Mouse (Mus musculus): ENCODE results near the gene Smad3. TPM values are rescaled to one million over a fixed set of nuclear protein-coding genes. Genes with fewer than 3 reads are reported as not detected.

Smad3 gene
- total RNA-seq, 2 experiments from 2014 or later: 55.3 to 67.5 TPM

GRCm38 (mm10) chr9:63614018-63614985, 143.5 kb downstream of the Smad3 start:
- intact Hi-C loops (cut with DNase I): no loop called here

GRCm38 (mm10) chr9:63613569-63613968, 144.2 kb downstream of the Smad3 start:
- no peak for DNase-seq (ENCODE audit: low spot score in 2 of 2)
- intact Hi-C loops (cut with DNase I): no loop called here

More at GRCm38 (mm10) chr9:63614018-63614985, 143.5 kb downstream of the Smad3 start:
- DNase-seq (ENCODE audit: low spot score in 2 of 2): no peak

GRCm38 (mm10) chr9:63612565-63613515, 145.0 kb downstream of the Smad3 start:
- intact Hi-C loops (cut with DNase I): no loop called here
- DNase-seq (ENCODE audit: low spot score in 2 of 2): no peak

DNA sequence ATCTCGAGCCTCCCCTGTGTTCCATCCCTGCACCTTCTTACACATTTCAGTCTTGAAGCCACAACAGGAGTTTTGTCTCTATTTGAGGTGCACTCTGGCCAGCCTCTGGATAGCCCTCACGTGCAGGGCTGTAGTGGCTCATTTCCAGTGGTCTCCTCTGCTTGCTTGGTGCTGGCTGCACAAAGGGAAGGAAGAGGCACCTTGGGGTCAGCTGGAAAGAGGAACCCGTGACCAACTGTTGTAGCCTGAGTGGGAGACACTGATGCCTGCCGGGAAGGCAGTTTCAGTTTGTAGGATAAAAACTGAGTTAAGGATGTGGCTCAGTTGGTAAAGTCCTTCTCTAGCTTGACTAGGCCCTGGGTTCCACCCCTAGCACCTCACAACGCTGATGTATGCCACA, 145.8 kb downstream of the Smad3 start:
- no peak for DNase-seq (ENCODE audit: low spot score in 2 of 2)
- intact Hi-C loops (cut with DNase I): no loop called here

GRCm38 (mm10) chr9:63610841-63611366, 146.9 kb downstream of the Smad3 start:
- DNase-seq (ENCODE audit: low spot score in 2 of 2): peak in 1 of 2 experiments; percentile 57
- intact Hi-C loops (cut with DNase I): no loop called here

DNA sequence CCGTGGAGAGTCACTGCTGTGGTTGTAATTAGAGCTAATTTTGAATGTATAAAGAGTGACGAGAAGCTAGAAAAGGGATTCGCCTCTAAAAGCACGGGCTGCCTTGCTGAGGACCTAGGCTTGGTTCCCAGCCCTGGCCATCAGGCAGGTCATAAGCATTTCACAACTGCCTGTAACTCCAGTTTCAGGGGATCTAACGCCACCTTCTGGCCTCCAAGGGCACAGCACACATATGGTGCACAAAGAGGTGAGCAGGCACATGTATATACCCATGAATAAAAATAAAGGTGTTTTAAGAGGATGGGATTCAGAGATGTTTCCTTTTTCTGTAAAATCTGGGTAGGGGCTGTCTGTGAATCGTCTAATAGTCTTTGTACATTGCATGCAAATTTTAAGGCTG, 147.6 kb downstream of the Smad3 start:
- intact Hi-C loops (cut with DNase I): no loop called here

GRCm38 (mm10) chr9:63609776-63610175, 148.0 kb downstream of the Smad3 start:
- intact Hi-C loops (cut with DNase I): no loop called here
- DNase-seq (ENCODE audit: low spot score in 2 of 2): no peak

More for the DNA sequence above, 147.6 kb downstream of the Smad3 start:
- DNase-seq (ENCODE audit: low spot score in 2 of 2): no peak

DNA sequence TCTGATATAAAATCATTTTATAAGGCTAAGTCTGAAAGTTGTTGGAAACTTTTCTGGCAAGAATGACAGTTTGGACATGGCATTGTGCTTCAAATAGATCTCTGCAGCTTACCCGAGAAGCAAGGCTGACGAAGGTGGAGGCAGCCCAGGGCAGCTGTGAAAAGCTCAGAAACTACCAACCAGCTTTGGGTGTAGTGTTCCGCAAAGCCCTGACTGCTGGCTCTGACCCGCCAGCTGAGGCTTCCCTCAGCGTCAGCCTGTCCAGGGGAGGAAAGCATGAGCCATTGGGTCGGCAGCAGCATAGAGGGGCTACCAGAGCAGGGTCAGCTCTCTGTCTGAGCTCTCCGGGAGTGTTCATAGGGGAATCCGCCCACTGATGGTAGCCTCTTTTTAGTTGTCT, 148.5 kb downstream of the Smad3 start:
- no peak for DNase-seq (ENCODE audit: low spot score in 2 of 2)
- intact Hi-C loops (cut with DNase I): no loop called here

- intact Hi-C loops (cut with DNase I): no loop called here
- no peak for DNase-seq (ENCODE audit: low spot score in 2 of 2)
These were observed 149.8 kb downstream of the Smad3 start for GRCm38 (mm10) chr9:63608006-63608405.

GRCm38 (mm10) chr9:63606594-63606993, 151.2 kb downstream of the Smad3 start:
- DNase-seq (ENCODE audit: low spot score in 2 of 2): no peak
- intact Hi-C loops (cut with DNase I): no loop called here

- intact Hi-C loops (cut with DNase I): loop anchor here (2.0 kb wide), 1 partner anchor 467 kb away; no protein-coding TSS in a partner anchor
These were observed 153.9 kb downstream of the Smad3 start for GRCm38 (mm10) chr9:63603849-63604248.

DNA sequence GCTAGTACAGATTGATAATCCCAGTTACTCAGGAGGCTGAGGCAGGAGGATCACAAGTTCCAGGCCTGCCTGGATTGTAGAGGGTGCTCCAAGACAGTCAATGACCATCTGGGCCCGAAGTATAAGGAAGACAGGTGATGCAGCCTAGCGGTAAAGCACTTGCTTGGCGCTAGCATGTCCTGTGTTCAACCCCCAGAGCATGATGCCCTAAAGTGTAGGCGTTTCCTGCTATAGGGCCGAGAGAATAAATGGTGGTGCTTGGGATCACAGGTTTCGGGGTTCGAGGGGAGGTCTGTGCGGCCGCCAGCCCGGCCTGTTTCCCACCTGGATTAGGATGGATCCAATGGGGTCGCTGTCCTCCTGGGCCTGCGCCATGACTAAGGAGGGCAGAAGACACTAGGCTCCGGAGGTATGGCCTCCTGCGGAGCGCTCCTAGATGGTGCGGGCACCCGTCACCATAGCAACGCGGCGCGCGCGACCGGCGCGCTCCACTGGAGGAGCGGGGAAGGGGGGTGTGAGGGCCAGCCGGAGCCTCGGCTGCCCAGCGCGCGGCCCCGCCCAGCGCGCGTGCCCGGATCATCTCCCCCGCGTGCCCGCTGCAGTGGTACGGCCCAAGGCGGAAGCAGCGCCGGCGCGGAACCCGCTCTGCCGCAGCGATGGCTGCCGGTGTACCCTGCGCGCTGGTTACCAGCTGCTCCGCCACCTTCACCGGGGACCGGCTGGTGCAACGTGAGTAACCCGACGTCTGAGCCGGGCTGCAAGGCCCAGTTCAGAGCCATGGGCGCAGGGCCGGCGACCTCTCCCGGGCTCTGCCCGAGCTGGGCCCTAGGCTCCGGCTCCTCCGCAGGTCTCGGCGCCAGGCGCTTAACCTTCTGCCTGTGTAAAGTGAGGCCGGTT, 155.5 kb downstream of the Smad3 start, which contains the start of the genes Iqch and Aagab:
Iqch (minus strand) TSS at position 451 of the 897 bp plus-strand sequence.
Aagab (plus strand) TSS at position 618 of the 897 bp plus-strand sequence.
- intact Hi-C loops (cut with DNase I): loop anchor here (2.0 kb wide), 1 partner anchor 465 kb away; no protein-coding TSS in a partner anchor
- DNase-seq (ENCODE audit: low spot score in 2 of 2): peak; percentile 97 to 98

More at GRCm38 (mm10) chr9:63603849-63604248, 153.9 kb downstream of the Smad3 start:
- no peak for DNase-seq (ENCODE audit: low spot score in 2 of 2)

Other genes starting within 250 kb of the Smad3 start
- under 1 TPM in 1 of 2 experiments, not detected in 1; 0.14 TPM for gene Iqch, start 155.5 kb downstream of the Smad3 start, total RNA-seq (2021)
- gene Aagab, start 155.3 kb downstream of the Smad3 start, total RNA-seq (2021): 10 to 100 TPM; 51.2 to 51.3 TPM

Measured in left cerebral cortex, postnatal 25 days (tissue).